Mouse (Mus musculus): ENCODE measurements at regions not wholly inside any gene's neighbourhood (a gene's known extent, or its start where the extent isn't known, plus 50 kb on each side); places are given as distances from the start of the nearest gene placed in this dataset.

- no peak for ATAC-seq (replicated peaks in 1 of 2; ENCODE audit: insufficient read depth in 1 of 2, low FRiP score in 2 of 2, low TSS enrichment in 1 of 2, low read depth in 1 of 2, poor library complexity in 2 of 2, severe bottlenecking in 2 of 2)
Measured at GRCm38 (mm10) chr1:41935912-41936478, 759.6 kb upstream of the Pou3f3 start.

- no peak for ATAC-seq (replicated peaks in 1 of 2; ENCODE audit: insufficient read depth in 1 of 2, low FRiP score in 2 of 2, low TSS enrichment in 1 of 2, low read depth in 1 of 2, poor library complexity in 2 of 2, severe bottlenecking in 2 of 2)
Measured at GRCm38 (mm10) chr1:41960982-41961381, 734.6 kb upstream of the Pou3f3 start.

GRCm38 (mm10) chr1:41981545-41981944 lies 714.0 kb upstream of the Pou3f3 start:
- no peak for ATAC-seq (replicated peaks in 1 of 2; ENCODE audit: insufficient read depth in 1 of 2, low FRiP score in 2 of 2, low TSS enrichment in 1 of 2, low read depth in 1 of 2, poor library complexity in 2 of 2, severe bottlenecking in 2 of 2)

DNA sequence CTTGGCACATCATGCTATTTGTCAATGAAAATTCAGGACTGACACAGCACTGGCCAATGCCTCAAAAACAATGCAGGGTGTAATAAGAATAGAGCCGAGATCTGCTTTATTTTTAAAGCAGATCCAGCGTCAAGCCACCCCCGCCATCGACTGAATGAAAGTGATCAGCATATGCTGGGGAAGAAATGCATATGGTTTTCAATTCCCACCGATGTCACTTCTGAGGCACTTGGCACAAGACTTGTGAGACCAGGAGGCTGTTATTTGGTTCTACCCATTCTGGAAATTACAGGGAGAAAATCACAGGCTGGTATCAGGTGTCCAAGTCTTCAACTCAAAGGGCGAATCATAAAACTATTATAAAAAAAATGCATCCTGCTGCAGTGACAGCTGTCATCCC lies 689.3 kb upstream of the Pou3f3 start:
- no peak for ATAC-seq (replicated peaks in 1 of 2; ENCODE audit: insufficient read depth in 1 of 2, low FRiP score in 2 of 2, low TSS enrichment in 1 of 2, low read depth in 1 of 2, poor library complexity in 2 of 2, severe bottlenecking in 2 of 2)

- ATAC-seq (replicated peaks in 1 of 2; ENCODE audit: insufficient read depth in 1 of 2, low FRiP score in 2 of 2, low TSS enrichment in 1 of 2, low read depth in 1 of 2, poor library complexity in 2 of 2, severe bottlenecking in 2 of 2): no peak
Measured at GRCm38 (mm10) chr1:42008046-42008445, 687.5 kb upstream of the Pou3f3 start.

DNA sequence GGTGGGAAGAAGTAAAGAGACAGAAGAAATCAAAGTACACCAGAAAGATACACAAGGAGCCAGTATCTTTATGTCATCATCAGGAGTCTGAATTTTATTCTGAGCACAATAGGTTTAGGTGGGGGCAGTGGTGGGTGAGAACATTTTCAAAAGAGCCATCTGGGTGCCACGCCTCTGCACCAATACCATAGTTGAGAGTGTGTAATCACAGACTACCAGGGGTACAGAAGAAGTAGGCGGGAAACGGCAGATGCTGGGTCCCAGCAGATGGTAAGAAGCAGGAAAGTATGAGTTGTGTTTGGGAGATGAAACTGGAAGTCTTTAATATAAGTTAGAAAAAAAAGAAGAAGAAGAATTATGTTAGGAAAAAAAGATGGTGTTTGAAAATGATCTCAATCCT lies 682.7 kb upstream of the Pou3f3 start:
- ATAC-seq (replicated peaks in 1 of 2; ENCODE audit: insufficient read depth in 1 of 2, low FRiP score in 2 of 2, low TSS enrichment in 1 of 2, low read depth in 1 of 2, poor library complexity in 2 of 2, severe bottlenecking in 2 of 2): no peak

- ATAC-seq (replicated peaks in 1 of 2; ENCODE audit: insufficient read depth in 1 of 2, low FRiP score in 2 of 2, low TSS enrichment in 1 of 2, low read depth in 1 of 2, poor library complexity in 2 of 2, severe bottlenecking in 2 of 2): no peak
Measured at GRCm38 (mm10) chr1:42018966-42019365, 676.6 kb upstream of the Pou3f3 start.

DNA sequence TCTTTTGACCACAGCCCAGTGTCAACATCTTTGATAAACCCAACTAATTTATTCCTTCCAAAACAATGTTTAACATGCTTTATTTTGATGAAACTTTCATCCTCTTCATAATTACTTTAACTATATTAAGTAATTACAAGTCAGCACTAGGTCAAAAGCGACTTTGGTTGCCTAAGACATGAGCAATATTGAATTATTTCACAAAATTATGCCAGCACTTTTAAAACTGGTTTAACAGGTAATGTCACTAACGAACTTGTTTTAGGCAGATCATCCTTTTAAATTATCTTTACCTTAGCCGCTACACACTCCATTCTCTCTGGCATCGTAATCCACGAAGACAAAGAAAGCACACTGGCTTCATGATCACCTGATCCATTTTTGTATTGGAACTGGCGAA lies 669.8 kb upstream of the Pou3f3 start:
- no peak for ATAC-seq (replicated peaks in 1 of 2; ENCODE audit: insufficient read depth in 1 of 2, low FRiP score in 2 of 2, low TSS enrichment in 1 of 2, low read depth in 1 of 2, poor library complexity in 2 of 2, severe bottlenecking in 2 of 2)

- ATAC-seq (replicated peaks in 1 of 2; ENCODE audit: insufficient read depth in 1 of 2, low FRiP score in 2 of 2, low TSS enrichment in 1 of 2, low read depth in 1 of 2, poor library complexity in 2 of 2, severe bottlenecking in 2 of 2): no peak
Measured at GRCm38 (mm10) chr1:42026423-42026822, 669.1 kb upstream of the Pou3f3 start.

DNA sequence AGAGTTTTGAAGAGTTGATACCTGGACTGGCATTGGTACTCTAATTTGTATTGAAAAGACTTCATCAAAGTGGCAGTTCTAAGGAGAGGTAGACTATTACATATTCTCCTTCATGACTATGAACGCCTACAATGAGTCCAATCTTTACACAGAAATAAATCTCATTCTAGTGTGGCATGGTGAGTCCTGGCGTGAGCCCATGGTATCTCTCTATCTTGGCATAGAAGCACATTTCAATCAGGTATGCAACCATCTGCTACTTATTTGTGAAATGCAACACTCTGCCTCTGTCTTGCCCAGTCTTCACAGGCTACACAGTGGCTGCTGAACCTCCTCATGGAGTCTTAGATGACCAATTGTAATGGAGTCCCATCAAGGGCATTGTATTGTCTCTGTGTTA lies 661.8 kb upstream of the Pou3f3 start:
- ATAC-seq (replicated peaks in 1 of 2; ENCODE audit: insufficient read depth in 1 of 2, low FRiP score in 2 of 2, low TSS enrichment in 1 of 2, low read depth in 1 of 2, poor library complexity in 2 of 2, severe bottlenecking in 2 of 2): no peak

GRCm38 (mm10) chr1:42035371-42035770 lies 660.2 kb upstream of the Pou3f3 start:
- ATAC-seq (replicated peaks in 1 of 2; ENCODE audit: insufficient read depth in 1 of 2, low FRiP score in 2 of 2, low TSS enrichment in 1 of 2, low read depth in 1 of 2, poor library complexity in 2 of 2, severe bottlenecking in 2 of 2): no peak

GRCm38 (mm10) chr1:42041544-42041943 lies 654.0 kb upstream of the Pou3f3 start:
- no peak for ATAC-seq (replicated peaks in 1 of 2; ENCODE audit: insufficient read depth in 1 of 2, low FRiP score in 2 of 2, low TSS enrichment in 1 of 2, low read depth in 1 of 2, poor library complexity in 2 of 2, severe bottlenecking in 2 of 2)

GRCm38 (mm10) chr1:42058494-42058893 lies 637.1 kb upstream of the Pou3f3 start:
- no peak for ATAC-seq (replicated peaks in 1 of 2; ENCODE audit: insufficient read depth in 1 of 2, low FRiP score in 2 of 2, low TSS enrichment in 1 of 2, low read depth in 1 of 2, poor library complexity in 2 of 2, severe bottlenecking in 2 of 2)

GRCm38 (mm10) chr1:42070064-42070463 lies 625.5 kb upstream of the Pou3f3 start:
- ATAC-seq (replicated peaks in 1 of 2; ENCODE audit: insufficient read depth in 1 of 2, low FRiP score in 2 of 2, low TSS enrichment in 1 of 2, low read depth in 1 of 2, poor library complexity in 2 of 2, severe bottlenecking in 2 of 2): no peak

DNA sequence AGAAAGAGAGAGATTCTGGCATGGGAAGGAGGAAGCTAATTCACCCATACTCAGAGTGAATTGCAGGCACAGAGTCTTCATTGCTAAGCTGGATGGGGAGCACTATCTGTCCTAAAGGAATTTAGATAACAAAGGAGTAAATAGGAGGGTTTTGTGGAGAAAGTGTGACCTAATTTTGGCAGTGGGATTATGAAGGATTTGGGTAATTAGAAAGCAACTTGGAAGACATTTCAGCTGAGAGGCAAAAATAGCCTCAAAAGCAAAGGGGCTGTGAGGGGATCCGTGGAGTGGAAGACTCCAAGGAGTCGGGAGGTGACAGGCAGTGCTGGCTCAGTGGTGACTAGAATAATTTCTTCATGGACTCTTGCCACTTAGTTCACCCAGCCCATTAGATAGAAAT lies 599.5 kb upstream of the Pou3f3 start:
- no peak for ATAC-seq (replicated peaks in 1 of 2; ENCODE audit: insufficient read depth in 1 of 2, low FRiP score in 2 of 2, low TSS enrichment in 1 of 2, low read depth in 1 of 2, poor library complexity in 2 of 2, severe bottlenecking in 2 of 2)

GRCm38 (mm10) chr1:42098580-42098979 lies 597.0 kb upstream of the Pou3f3 start:
- no peak for ATAC-seq (replicated peaks in 1 of 2; ENCODE audit: insufficient read depth in 1 of 2, low FRiP score in 2 of 2, low TSS enrichment in 1 of 2, low read depth in 1 of 2, poor library complexity in 2 of 2, severe bottlenecking in 2 of 2)

GRCm38 (mm10) chr1:42107521-42107920 lies 588.0 kb upstream of the Pou3f3 start:
- ATAC-seq (replicated peaks in 1 of 2; ENCODE audit: insufficient read depth in 1 of 2, low FRiP score in 2 of 2, low TSS enrichment in 1 of 2, low read depth in 1 of 2, poor library complexity in 2 of 2, severe bottlenecking in 2 of 2): no peak

GRCm38 (mm10) chr1:42107925-42108324 lies 587.6 kb upstream of the Pou3f3 start:
- no peak for ATAC-seq (replicated peaks in 1 of 2; ENCODE audit: insufficient read depth in 1 of 2, low FRiP score in 2 of 2, low TSS enrichment in 1 of 2, low read depth in 1 of 2, poor library complexity in 2 of 2, severe bottlenecking in 2 of 2)

DNA sequence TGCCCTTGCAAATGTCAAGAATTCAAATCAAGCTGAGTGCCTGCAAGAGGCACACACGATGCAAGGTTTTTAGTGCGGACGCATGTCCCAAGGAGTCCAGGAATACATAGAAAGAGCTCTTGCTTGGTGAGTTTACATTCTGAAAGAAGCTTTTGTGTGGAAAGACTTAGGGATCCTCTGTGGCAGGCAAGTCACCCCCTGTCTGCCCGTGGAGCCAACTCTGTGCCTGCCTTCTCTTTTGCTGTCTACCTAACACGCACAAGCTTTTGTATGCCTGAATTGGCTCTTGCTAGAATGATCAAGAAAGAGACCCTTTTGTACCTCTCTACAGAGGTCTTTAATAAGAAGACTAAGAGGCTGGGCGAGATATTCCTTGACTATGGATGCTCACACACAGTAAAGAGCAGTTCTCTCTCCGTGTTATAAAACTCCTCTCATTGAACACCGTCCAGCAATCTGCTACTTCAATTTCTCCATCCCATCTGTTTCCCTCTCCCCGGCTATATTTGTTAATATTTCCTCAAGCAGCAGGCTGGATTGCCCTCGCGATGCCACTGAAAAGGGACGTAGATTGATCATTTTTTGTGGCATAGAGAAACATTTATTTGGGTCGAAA lies 543.3 kb upstream of the Pou3f3 start:
- no peak for ATAC-seq (replicated peaks in 1 of 2; ENCODE audit: insufficient read depth in 1 of 2, low FRiP score in 2 of 2, low TSS enrichment in 1 of 2, low read depth in 1 of 2, poor library complexity in 2 of 2, severe bottlenecking in 2 of 2)
